Mouse (Mus musculus): Measurements from ENCODE around the gene Smyd5.
"Not testable (repeated sequence)": the region's sequence is repeated elsewhere in the genome, so short reads cannot be mapped to it uniquely, and the experiment has no call there.

GRCm38 (mm10) chr6:85450140-85450539, 18.4 kb downstream of the Smyd5 start:
- TF ChIP-seq CTCF (IDR thresholded peaks at IDR 0.05; ENCODE audit: insufficient read depth, low read length); POLR2A (IDR thresholded peaks at IDR 0.05; ENCODE audit: borderline replicate concordance, extremely low read depth, low read depth, low read length): not testable (repeated sequence)
